Mouse (Mus musculus) urinary bladder, adult 18-20 months (tissue): ENCODE measurements around the gene Cxcl10.

Source experiments
- DNase-seq, 2 experiments: peaks; one replicate each; pipeline ENCODE4 v3.0.0; 2022; ENCODE audit warnings: low spot score in 2 of 2, mixed read lengths in 2 of 2

Cxcl10 gene

DNA sequence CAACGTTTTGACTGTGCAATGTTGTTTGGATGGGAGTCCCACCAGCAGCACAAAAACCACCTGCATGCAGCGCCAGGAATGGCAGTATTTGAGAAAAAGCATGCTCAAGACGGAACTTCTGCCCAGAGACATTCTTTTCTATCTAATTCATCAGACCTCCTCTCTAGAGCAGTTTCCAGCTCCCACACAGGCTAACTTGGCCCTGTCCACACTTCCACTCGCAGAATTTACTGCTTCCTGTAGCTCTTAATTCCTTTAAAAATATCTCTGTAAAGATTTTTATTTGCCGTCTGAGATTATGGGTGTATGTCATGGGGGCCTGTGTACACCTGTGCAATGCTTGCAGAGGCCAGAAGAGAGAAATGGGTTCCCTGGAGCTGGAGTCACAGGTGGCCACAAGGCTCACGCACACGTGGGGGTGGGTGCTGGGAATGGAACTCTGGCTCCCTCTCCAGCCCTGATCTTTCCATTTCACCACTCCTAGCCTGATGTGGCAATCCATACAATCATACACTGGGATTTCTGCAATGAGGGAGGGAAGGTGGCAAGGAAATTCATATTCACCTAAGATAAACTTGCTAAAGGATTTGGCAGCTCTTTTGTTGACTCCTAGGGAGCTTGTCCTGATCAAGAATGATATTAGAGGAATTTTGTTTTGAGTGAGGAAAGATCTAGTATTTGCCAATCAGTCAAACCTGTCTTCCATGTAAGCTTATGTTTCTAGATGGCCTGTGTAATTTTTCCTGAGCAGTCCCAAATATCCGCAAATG is 26.9 kb downstream of the Cxcl10 start:
- DNase-seq = no peak

DNA sequence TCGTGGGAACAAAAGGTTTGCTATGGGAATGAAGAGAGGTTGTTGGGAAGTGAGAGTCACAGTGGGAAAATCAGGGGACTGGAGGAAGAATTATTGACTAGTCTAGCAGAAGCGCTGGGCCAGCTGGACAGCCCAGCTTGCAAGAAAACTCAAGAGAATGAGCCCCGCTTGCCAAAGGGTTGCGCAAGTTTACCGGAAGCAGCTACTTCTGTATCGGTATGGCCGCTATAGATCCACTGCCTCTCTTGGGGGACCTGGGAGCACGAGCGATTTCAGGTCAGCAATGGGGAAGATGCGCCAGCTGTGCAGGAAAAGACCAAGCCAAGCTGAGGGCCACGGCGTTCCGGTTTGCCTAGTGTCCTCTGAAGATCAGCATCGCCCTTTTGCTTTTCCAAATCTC is 30.1 kb downstream of the Cxcl10 start:
- no peak for DNase-seq

DNA sequence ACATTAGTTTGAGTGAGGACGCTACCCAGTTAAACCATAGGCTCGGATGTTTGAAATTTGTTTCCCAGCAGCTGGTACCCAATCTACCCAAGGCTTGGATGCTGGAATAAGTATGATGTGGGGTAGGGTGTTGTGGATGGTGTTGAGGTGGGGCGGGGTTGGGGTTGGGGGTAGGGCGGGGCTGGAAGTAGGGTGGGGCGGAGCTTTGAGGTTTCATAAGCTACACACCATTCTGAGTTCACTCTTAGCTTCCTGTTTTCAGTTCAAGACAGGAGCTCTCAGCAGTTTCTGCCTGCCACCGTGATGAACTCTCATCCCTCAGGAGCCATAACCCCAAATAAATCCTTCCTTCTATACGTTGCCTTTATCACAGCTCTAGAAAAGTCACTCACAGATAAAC is 30.6 kb downstream of the Cxcl10 start:
- no peak for DNase-seq

DNA sequence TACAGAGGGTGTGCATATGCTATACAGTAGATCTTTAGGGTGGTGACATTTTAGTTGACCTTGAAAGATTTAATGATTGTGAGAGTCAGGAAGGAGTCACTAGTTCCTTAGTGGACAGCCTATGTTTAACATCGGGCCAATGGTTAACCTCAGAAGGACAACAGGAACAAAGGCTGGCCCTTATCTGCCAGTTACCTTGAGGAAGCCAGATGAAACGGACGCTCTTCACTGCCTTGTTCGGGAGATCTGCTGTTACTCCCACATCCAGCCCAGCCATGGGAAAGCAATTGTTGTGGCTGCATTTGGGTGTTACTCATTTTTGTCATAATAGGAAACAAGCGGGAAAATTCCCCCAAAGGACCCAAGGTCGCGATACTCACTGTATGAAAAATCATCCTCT is 34.9 kb downstream of the Cxcl10 start:
- no peak for DNase-seq

DNA sequence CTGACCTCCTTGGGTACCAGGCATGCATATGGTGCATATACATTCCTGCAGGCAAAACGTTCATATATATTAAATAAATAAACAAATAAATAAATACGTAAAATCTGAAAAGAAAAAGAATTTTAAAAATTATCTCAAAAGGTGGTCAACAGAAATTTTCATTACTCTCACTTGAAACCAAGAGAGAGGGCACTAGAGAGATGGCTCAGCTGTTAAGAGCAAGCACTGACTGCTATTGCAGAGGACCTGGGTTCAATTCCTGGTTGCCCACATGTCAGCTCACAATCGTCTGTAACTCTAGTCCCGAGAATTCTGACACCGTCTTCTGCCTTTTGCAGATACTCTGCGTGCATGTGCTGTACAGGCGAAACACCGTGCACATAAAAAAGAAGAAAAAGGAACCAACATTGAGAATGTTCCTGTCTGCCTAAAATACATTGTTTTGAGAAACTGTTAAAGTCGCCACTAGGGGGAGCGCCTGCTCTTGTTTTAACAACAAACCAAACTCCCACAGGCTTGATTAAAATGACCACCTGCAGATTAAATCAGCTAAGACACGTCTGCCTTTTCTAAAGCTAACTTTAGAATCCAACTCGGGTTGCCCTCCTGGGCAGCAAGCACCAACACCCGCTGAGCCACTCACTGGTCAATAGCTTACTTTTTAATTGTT is 36.5 kb downstream of the Cxcl10 start:
- DNase-seq = peak; percentile 59 to 67

DNA sequence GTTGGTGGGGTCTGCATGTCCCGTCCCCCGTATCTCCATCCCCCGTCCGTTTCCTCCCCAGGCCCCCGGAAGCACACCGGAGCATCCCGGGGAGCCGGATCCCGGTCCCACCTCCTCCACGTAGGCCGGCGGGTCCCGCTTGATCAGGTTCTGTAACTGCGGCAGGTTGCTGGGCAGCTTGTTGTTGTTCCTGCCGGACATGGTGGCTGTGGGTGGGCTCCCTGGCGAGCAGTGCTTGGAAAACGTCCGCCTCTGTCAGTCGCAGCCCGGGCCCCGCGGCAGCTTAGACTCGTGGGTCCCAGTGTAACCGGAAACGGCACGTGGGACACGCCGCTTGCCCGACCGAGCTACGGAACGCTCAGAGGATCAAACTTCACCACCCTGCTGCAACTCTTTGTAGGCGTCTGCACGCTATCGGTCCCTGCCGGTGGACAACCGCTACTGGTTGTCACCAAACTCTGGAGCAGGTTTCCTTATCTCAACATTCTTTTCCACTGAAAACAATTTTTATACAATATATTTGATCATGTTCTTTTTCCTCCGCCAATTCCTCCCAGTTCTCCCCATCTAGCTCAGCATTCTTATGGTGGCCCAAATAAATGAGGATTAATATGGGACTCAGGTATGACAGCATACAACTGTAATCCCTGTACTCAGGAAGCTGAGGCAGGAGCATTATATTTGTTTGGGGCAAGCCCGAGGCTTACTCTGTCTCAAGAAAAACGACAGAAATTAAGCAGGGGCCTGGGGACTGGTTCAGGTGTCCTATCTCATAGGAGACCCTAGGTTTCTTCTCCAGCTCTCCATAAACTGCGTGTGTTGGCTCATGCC is 38.8 kb downstream of the Cxcl10 start, which contains the start of gene Sdad1:
Sdad1 (minus strand) TSS at position 799 of the 831 bp plus-strand sequence.
- DNase-seq = peak; percentile 85 to 87

DNA sequence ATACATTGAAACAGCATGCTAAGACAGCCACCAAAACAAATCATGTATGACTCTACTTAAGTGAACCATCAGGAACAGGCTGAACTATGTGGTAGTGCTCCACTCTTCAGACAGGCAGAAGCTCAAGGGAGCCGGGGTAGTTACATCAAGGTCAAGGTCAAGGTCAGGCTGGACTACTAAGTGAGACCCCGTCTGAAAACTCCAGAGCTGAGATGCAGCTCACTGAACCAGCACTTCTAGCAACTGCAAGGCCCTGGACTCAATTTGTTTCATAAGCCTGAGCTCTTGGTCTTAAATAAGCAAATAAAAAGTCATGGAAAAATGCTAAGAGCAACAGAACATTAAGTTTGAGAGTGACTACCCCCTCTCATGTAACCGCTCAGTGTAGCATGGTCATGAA is 44.4 kb downstream of the Cxcl10 start:
- DNase-seq = no peak

DNA sequence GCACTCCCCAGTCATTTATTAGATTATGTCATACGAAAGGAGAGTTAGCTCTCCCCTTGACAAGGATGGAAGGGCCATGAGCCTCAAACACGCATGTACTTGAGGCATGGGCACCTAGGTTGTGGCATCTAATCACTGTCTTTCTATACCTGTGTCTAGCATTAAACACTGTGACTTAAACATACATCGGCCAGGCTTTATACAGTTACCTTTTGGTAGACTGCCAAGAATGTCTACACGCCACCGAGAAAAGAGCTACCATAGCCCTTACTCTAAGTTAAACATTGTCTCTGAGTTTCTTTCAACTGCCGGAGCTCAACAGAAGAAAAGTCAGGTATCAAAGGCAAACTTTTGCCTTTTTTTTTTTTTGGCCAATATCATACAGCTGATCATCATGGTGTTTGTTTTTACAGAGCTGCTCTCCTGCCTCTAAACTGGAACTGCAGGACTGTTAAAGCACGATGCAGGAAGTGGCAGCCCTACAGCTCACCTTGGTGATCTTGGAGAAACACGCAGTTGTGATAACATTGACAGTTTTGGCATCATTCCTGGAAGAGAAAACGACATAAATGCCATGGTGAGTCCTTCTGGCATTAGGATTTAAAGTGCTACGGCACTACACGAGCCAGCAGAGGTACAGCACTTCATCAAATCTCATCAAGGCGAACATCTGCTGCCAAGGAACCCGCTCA is 46.4 kb downstream of the Cxcl10 start:
- DNase-seq = no peak
